Mouse (Mus musculus): ENCODE results near the gene Rad50.

Rad50 gene

GRCm38 (mm10) chr11:53699351-53699750 lies 7.8 kb downstream of the Rad50 start:
- DNase-seq (ENCODE audit: low read depth, low spot score): no peak

- no peak for DNase-seq (ENCODE audit: low read depth, low spot score)
Observed at GRCm38 (mm10) chr11:53698521-53698920, 8.6 kb downstream of the Rad50 start.

- no peak for DNase-seq (ENCODE audit: low read depth, low spot score)
Observed at GRCm38 (mm10) chr11:53691979-53692378, 15.1 kb downstream of the Rad50 start.

GRCm38 (mm10) chr11:53682994-53683530 lies 24.1 kb downstream of the Rad50 start:
- DNase-seq (ENCODE audit: low read depth, low spot score): no peak

GRCm38 (mm10) chr11:53682170-53682569 lies 24.9 kb downstream of the Rad50 start:
- no peak for DNase-seq (ENCODE audit: low read depth, low spot score)

GRCm38 (mm10) chr11:53681686-53682085 lies 25.4 kb downstream of the Rad50 start:
- no peak for DNase-seq (ENCODE audit: low read depth, low spot score)

GRCm38 (mm10) chr11:53680141-53680540 lies 27.0 kb downstream of the Rad50 start:
- DNase-seq (ENCODE audit: low read depth, low spot score): no peak

GRCm38 (mm10) chr11:53671414-53671813 lies 35.7 kb downstream of the Rad50 start:
- no peak for DNase-seq (ENCODE audit: low read depth, low spot score)

- no peak for DNase-seq (ENCODE audit: low read depth, low spot score)
Observed at GRCm38 (mm10) chr11:53664091-53664490, 43.0 kb downstream of the Rad50 start.

GRCm38 (mm10) chr11:53662794-53663674 lies 44.1 kb downstream of the Rad50 start:
- DNase-seq (ENCODE audit: low read depth, low spot score): peak; percentile 41

- DNase-seq (ENCODE audit: low read depth, low spot score): no peak
Observed at GRCm38 (mm10) chr11:53657828-53658227, 49.3 kb downstream of the Rad50 start.

- DNase-seq (ENCODE audit: low read depth, low spot score): no peak
Observed at GRCm38 (mm10) chr11:53657381-53657780, 49.7 kb downstream of the Rad50 start.

GRCm38 (mm10) chr11:53656558-53657202 lies 50.4 kb downstream of the Rad50 start:
- no peak for DNase-seq (ENCODE audit: low read depth, low spot score)

GRCm38 (mm10) chr11:53655043-53655442 lies 52.1 kb downstream of the Rad50 start:
- no peak for DNase-seq (ENCODE audit: low read depth, low spot score)

GRCm38 (mm10) chr11:53652427-53652826 lies 54.7 kb downstream of the Rad50 start:
- no peak for DNase-seq (ENCODE audit: low read depth, low spot score)

- DNase-seq (ENCODE audit: low read depth, low spot score): no peak
Observed at GRCm38 (mm10) chr11:53651441-53651840, 55.7 kb downstream of the Rad50 start.

- DNase-seq (ENCODE audit: low read depth, low spot score): no peak
Observed at GRCm38 (mm10) chr11:53644017-53644416, 63.1 kb downstream of the Rad50 start.

GRCm38 (mm10) chr11:53642744-53643279 lies 64.3 kb downstream of the Rad50 start:
- DNase-seq (ENCODE audit: low read depth, low spot score): no peak

- no peak for DNase-seq (ENCODE audit: low read depth, low spot score)
Observed at GRCm38 (mm10) chr11:53637803-53638260, 69.3 kb downstream of the Rad50 start.

- no peak for DNase-seq (ENCODE audit: low read depth, low spot score)
Observed at GRCm38 (mm10) chr11:53637046-53637802, 69.9 kb downstream of the Rad50 start.

- no peak for DNase-seq (ENCODE audit: low read depth, low spot score)
Observed at GRCm38 (mm10) chr11:53636183-53636646, 70.9 kb downstream of the Rad50 start.
